1 mouse cellular context compared by ENCODE assay signal in the genomic region with DNA sequence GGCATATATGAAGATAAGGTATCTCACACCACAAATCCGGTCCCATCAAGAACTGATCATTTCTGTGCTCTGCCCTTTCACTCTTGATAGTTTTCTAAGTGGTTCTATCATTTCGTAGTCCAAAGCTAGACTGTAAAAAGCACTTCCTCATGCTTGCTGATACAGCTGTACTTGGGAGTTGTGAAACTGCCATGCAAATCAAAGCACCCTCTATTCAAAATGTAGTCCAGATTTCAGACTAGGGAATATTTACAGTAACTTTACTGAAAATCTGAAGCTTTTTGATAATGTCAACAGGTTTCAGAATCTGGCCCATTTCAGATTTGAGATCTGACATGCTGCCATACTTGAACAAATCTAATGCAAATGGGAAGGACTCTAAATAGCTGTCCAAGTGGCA.
TF ChIP-seq lines count a peak whose summit lies in the region.

No protein-coding gene starts in this region.

TF ChIP-seq in CH12.LX, 34 proteins besides CTCF, POLR2A, EP300 and RAD21 (continued from another document):
- TF ChIP-seq NRF1 (IDR thresholded peaks at IDR 0.05; ENCODE audit: low read depth, low read length) (no peak), MAX (IDR thresholded peaks at IDR 0.05; ENCODE audit: low read length) (peak; percentile 48; the same call in 1 of the 2 replicates), KAT2A (IDR thresholded peaks at IDR 0.05; ENCODE audit: insufficient replicate concordance, low read length) (no peak), TCF12 (IDR thresholded peaks at IDR 0.05; ENCODE audit: low read depth, low read length) (peak; percentile 73), ZKSCAN1 (IDR thresholded peaks at IDR 0.05; ENCODE audit: borderline replicate concordance, low read depth, low read length) (no peak), ETS1 (conservative IDR thresholded peaks at IDR 0.05; ENCODE audit: low read depth, low read length) (peak; percentile 56; the same call in 1 of the 2 replicates), BHLHE40 (IDR thresholded peaks at IDR 0.05; ENCODE audit: low read depth, low read length) (peak; percentile 51)
